Mouse (Mus musculus) CH12.LX (cell line): ENCODE data around the gene Astn2.

Experiments
- BHLHE40 ChIP-seq: IDR thresholded peaks from 2 replicates; pipeline ENCODE4 v1.6.1; 2011; ENCODE audit warnings: mild to moderate bottlenecking, low read depth, low read length, improper control_type of control experiment
- ELF1 ChIP-seq: IDR thresholded peaks from 2 replicates; pipeline ENCODE4 v1.6.1; 2014; ENCODE audit warnings: low read depth, mild to moderate bottlenecking, inconsistent platforms, low read length, improper control_type of control experiment
- MAFK ChIP-seq: IDR thresholded peaks from 2 replicates; pipeline ENCODE4 v1.6.1; 2011; ENCODE audit warnings: low read length, improper control_type of control experiment; ENCODE audit not compliant: insufficient replicate concordance
- POLR2A ChIP-seq: IDR thresholded peaks from 2 replicates; pipeline ENCODE4 v1.6.1; 2011; ENCODE audit warnings: low read depth, mild to moderate bottlenecking, improper control_type of control experiment, low read length

DNA sequence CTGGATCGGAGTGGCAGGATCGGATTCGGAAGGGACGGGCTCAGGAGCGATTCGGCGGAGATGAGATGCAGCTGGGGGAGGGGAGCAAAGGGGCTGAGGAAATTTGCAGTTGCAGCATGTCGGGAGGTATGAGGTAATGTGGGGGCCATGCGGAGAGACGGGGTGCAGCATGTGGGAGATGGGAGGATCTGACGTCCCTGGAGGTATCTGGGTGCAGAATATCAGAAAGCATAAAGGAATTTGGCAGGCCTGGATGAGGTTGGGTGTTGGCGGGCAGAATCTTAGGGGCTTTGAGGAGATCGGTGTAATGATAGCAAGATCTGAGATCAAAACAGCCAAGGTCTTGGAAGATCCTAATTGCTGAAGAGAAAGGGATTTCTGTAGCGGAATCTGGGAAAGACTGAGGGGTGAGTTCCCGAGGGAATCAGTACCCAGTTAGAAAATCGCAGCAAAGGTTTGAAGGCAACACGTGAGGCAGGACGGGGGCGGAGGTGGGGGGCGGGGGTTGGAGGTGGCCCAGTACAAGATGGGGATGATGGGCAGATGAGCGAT lies 799.2 kb downstream of the Astn2 start:
- TF ChIP-seq BHLHE40: peak; percentile 77
- no peak for TF ChIP-seq MAFK
- TF ChIP-seq ELF1: no peak
- no peak for TF ChIP-seq POLR2A
